Mouse (Mus musculus): ENCODE measurements at regions not wholly inside any gene's neighbourhood (a gene's known extent, or its start where the extent isn't known, plus 50 kb on each side); places are given as distances from the start of the nearest gene placed in this dataset.
A peak's percentile ranks its signal among the peaks of the same experiment; 100 is the strongest.

GRCm38 (mm10) chr3:25240196-25240595, 96.1 kb upstream of the Naaladl2 start:
- DNase-seq, result no peak
- intact Hi-C loops (cut with DNase I), result no loop called here

GRCm38 (mm10) chr3:25220601-25221000, 76.5 kb upstream of the Naaladl2 start:
- DNase-seq, result no peak
- intact Hi-C loops (cut with DNase I), result no loop called here

DNA sequence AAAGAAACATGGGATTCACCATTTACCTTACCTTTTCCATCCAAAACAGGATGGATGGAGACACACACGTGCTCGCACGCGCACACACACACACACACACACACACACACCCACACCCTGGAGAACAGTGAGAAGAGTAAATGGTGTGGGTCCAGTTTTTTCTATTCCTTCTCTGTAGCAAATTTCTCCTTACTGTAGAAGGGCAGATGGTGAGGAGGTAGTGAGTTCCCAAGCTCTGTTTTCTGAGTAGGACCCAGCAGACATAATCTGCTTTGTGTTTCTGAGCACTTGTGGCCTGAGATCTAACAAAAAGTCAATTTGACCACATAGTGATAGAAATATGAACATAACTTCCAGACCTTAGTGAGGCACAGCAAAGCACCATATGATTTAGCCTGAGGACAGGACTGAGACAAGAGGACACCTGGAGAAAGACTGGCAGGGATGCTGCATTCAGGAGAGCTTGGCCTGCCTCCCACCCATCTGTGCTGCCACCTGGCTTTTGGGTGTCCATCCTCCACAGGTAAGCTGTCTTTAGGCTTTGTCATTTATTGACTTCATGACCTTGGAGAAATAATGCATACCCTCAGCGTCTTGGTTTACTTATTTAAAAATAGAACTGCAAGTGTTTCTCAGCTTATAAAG, 64.1 kb upstream of the Naaladl2 start:
- DNase-seq, result peak; percentile 50
- intact Hi-C loops (cut with DNase I), result no loop called here

All from left cerebral cortex, postnatal 4 days (tissue).